Mouse (Mus musculus) stomach, embryonic 15.5 days (tissue): ENCODE data around the gene Hcls1. TPM values are rescaled to one million over a fixed set of nuclear protein-coding genes. Genes with fewer than 3 reads are reported as not detected.
A peak's percentile ranks its signal among the peaks of the same experiment; 100 is the strongest.

Experiments used
- ATAC-seq: fragments of 200-750 bp; cut with Nextera tagmentation; 2 replicates; pipeline ENCODE4 v1.8.0; 2017; ENCODE audit warnings: low read depth, moderate number of reproducible peaks, moderate TSS enrichment; ENCODE audit not compliant: insufficient read depth, low FRiP score
- H3K27ac ChIP-seq: fragments of 300-500 bp; sonication (generic); 2 replicates; pipeline ENCODE4 v1.5.1; 2015; ENCODE audit warnings: mild to moderate bottlenecking, inconsistent platforms
- H3K27me3 ChIP-seq: fragments of 300-500 bp; sonication (generic); replicated peaks from 2 replicates; pipeline ENCODE4 v1.6.1; 2015; ENCODE audit warnings: inconsistent platforms
- H3K36me3 ChIP-seq: fragments of 300-500 bp; sonication (generic); 2 replicates; pipeline ENCODE4 v1.6.1; 2015; ENCODE audit warnings: inconsistent platforms
- H3K4me1 ChIP-seq: fragments of 300-500 bp; sonication (generic); 2 replicates; pipeline ENCODE4 v1.6.1; 2015; ENCODE audit warnings: inconsistent platforms
- H3K4me2 ChIP-seq: fragments of 300-500 bp; sonication (generic); 2 replicates; pipeline ENCODE4 v1.6.1; 2015; ENCODE audit warnings: mild to moderate bottlenecking, inconsistent platforms
- H3K4me3 ChIP-seq: fragments of 300-500 bp; sonication (generic); replicated peaks from 2 replicates; pipeline ENCODE4 v1.5.1; 2015; ENCODE audit warnings: inconsistent platforms
- H3K9ac ChIP-seq: fragments of 300-500 bp; sonication (generic); 2 replicates; pipeline ENCODE4 v1.6.1; 2015; ENCODE audit warnings: inconsistent platforms
- H3K9me3 ChIP-seq: fragments of 300-500 bp; sonication (generic); 2 replicates; pipeline ENCODE4 v1.6.1; 2016; ENCODE audit warnings: inconsistent platforms
- WGBS: fragments of 180-500 bp; shearing (Covaris S2); methylation state at CpG from one replicate; pipeline ENCODE4 v1.1.7; 2015; 5-methylcytosine and 5-hydroxymethylcytosine counted together
- polyA plus RNA-seq: library from polyadenylated mRNA; unstranded; fragments of >200 nt; fragmentation: Nextera tagmentation; extraction: Ambion mirVana; gene quantifications from 2 replicates; pipeline ENCODE4 v1.2.1, GENCODE M21; 2015

Gene Hcls1
- polyA plus RNA-seq, 1 experiment from 2014 or later = 9.0 TPM

- 69% methylated on average over 9 of the region's 9 CpGs for WGBS
- no peaks in the 10 kb centered on the region for H3K9me3 ChIP-seq
- H3K4me3 ChIP-seq = no peak overlapping the region
- H3K9ac ChIP-seq = no peak overlapping the region
- H3K4me2 ChIP-seq = no peak overlapping the region
- no peak for ATAC-seq
- H3K4me1 ChIP-seq = no peaks in the 10 kb centered on the region
- no peaks in the 10 kb centered on the region for H3K36me3 ChIP-seq
- H3K27me3 ChIP-seq = no peaks in the 10 kb centered on the region
- no peak overlapping the region for H3K27ac ChIP-seq
Observed at GRCm38 (mm10) chr16:36999366-36999972, 64.7 kb downstream of the Hcls1 start.

- WGBS = 59% methylated on average over 6 of the region's 6 CpGs
- no peak overlapping the region for H3K27ac ChIP-seq
- no peaks in the 10 kb centered on the region for H3K9me3 ChIP-seq
- H3K27me3 ChIP-seq = no peaks in the 10 kb centered on the region
- no peak for ATAC-seq
- H3K4me1 ChIP-seq = peaks cover 11% of the 10 kb centered on the region; the same call in 1 of the 2 replicates
- H3K9ac ChIP-seq = no peak overlapping the region
- no peak overlapping the region for H3K4me3 ChIP-seq
- no peaks in the 10 kb centered on the region for H3K36me3 ChIP-seq
- no peak overlapping the region for H3K4me2 ChIP-seq
Observed at GRCm38 (mm10) chr16:37009262-37009661, 74.5 kb downstream of the Hcls1 start.

- Histone ChIP-seq H3K27ac (no peak overlapping the region), H3K4me3 (no peak overlapping the region), H3K9me3 (no peaks in the 10 kb centered on the region), H3K36me3 (no peaks in the 10 kb centered on the region), H3K9ac (no peak overlapping the region), H3K4me2 (no peak overlapping the region), H3K4me1 (peaks cover 11% of the 10 kb centered on the region; the same call in 1 of the 2 replicates), H3K27me3 (no peaks in the 10 kb centered on the region)
- ATAC-seq = no peak
- 48% methylated on average over 4 of the region's 4 CpGs for WGBS
Observed at GRCm38 (mm10) chr16:37010370-37010769, 75.6 kb downstream of the Hcls1 start.

GRCm38 (mm10) chr16:37011061-37011921 lies 76.5 kb downstream of the Hcls1 start, which contains the start of gene Polq:
TSS of gene Polq (plus strand) at chr16:37011786.
- Histone ChIP-seq H3K27ac (no peak within 1 kb of the TSS), H3K4me1 (peaks cover 11% of the 10 kb centered on the region; the same call in 1 of the 2 replicates), H3K27me3 (no peaks in the 10 kb centered on the region), H3K4me3 (peak within 1 kb of the TSS; percentile 77), H3K4me2 (peak within 1 kb of the TSS; percentile 94), H3K9ac (peak within 1 kb of the TSS; percentile 77; the same call in 1 of the 2 replicates), H3K36me3 (no peaks in the 10 kb centered on the region), H3K9me3 (no peaks in the 10 kb centered on the region)
- peak; percentile 97 for ATAC-seq
- WGBS = 3% methylated on average over 30 of the region's 30 CpGs

- Histone ChIP-seq H3K27ac (no peak overlapping the region), H3K9me3 (no peaks in the 10 kb centered on the region), H3K4me2 (peak overlapping the region; percentile 94), H3K36me3 (no peaks in the 10 kb centered on the region), H3K27me3 (no peaks in the 10 kb centered on the region), H3K4me3 (peak overlapping the region; percentile 77), H3K9ac (peak overlapping the region; percentile 77; the same call in 1 of the 2 replicates), H3K4me1 (peaks cover 11% of the 10 kb centered on the region; the same call in 1 of the 2 replicates)
- WGBS = 1% methylated on average over 26 of the region's 26 CpGs
- ATAC-seq = peak; percentile 63
Observed at GRCm38 (mm10) chr16:37011922-37012289, 77.1 kb downstream of the Hcls1 start.

- Histone ChIP-seq H3K27me3 (no peaks in the 10 kb centered on the region), H3K36me3 (no peaks in the 10 kb centered on the region), H3K27ac (no peak overlapping the region), H3K9ac (peak overlapping the region; percentile 77; the same call in 1 of the 2 replicates), H3K4me2 (peak overlapping the region; percentile 94), H3K4me1 (peaks cover 11% of the 10 kb centered on the region; the same call in 1 of the 2 replicates), H3K9me3 (no peaks in the 10 kb centered on the region), H3K4me3 (peak overlapping the region; percentile 77)
- 40% methylated on average over 5 of the region's 5 CpGs for WGBS
- no peak; the same call in 1 of the 2 replicates for ATAC-seq
Observed at GRCm38 (mm10) chr16:37012336-37012735, 77.6 kb downstream of the Hcls1 start.

Other genes starting within 250 kb of the Hcls1 start
- 7.5 and 7.8 TPM in 2 replicates for gene Ildr1, start 241.0 kb upstream of the Hcls1 start, polyA plus RNA-seq
- 3.4 and 3.6 TPM in 2 replicates for gene Slc15a2, start 150.0 kb upstream of the Hcls1 start, polyA plus RNA-seq
- gene Iqcb1, start 106.6 kb upstream of the Hcls1 start, polyA plus RNA-seq = 28.3 and 29.5 TPM in 2 replicates
- 2.7 and 3.7 TPM in 2 replicates for gene Eaf2, start 60.0 kb upstream of the Hcls1 start, polyA plus RNA-seq
- gene Golgb1, start 59.8 kb upstream of the Hcls1 start, polyA plus RNA-seq = 97.3 and 103 TPM in 2 replicates
- gene Fbxo40, start 55.5 kb downstream of the Hcls1 start, polyA plus RNA-seq = 0.03 TPM in 2 replicates
- gene Polq, start 76.8 kb downstream of the Hcls1 start, polyA plus RNA-seq = 6.6 and 6.8 TPM in 2 replicates